Mouse (Mus musculus) embryo, embryonic 11.5 days (tissue): ENCODE measurements at regions not wholly inside any gene's neighbourhood (a gene's known extent, or its start where the extent isn't known, plus 50 kb on each side); places are given as distances from the start of the nearest gene placed in this dataset.
"Not testable (repeated sequence)": the region's sequence is repeated elsewhere in the genome, so short reads cannot be mapped to it uniquely, and the experiment has no call there.

Source experiments
- DNase-seq: peaks from one replicate; pipeline ENCODE4 v3.0.0-alpha.2; 2012; ENCODE audit warnings: low read depth, low spot score

GRCm38 (mm10) chr17:15620746-15621694 lies 56.9 kb upstream of the Prdm9 start:
- DNase-seq = no peak

GRCm38 (mm10) chr17:15622913-15623312 lies 58.8 kb upstream of the Prdm9 start:
- peak; percentile 7 for DNase-seq

- DNase-seq = no peak
These were observed 66.6 kb upstream of the Prdm9 start for GRCm38 (mm10) chr17:15630792-15631191.

GRCm38 (mm10) chr17:15631626-15632025 lies 67.5 kb upstream of the Prdm9 start:
- DNase-seq = no peak

GRCm38 (mm10) chr17:15632090-15632489 lies 67.9 kb upstream of the Prdm9 start:
- DNase-seq = no peak

GRCm38 (mm10) chr17:15639111-15639865 lies 65.5 kb upstream of the Chd1 start:
- DNase-seq = not testable (repeated sequence)

GRCm38 (mm10) chr17:15640776-15641175 lies 64.0 kb upstream of the Chd1 start:
- no peak for DNase-seq

- no peak for DNase-seq
These were observed 63.0 kb upstream of the Chd1 start for GRCm38 (mm10) chr17:15641764-15642163.

GRCm38 (mm10) chr17:15646768-15647167 lies 58.0 kb upstream of the Chd1 start:
- DNase-seq = no peak

- DNase-seq = no peak
These were observed 54.6 kb upstream of the Chd1 start for GRCm38 (mm10) chr17:15650089-15650742.

GRCm38 (mm10) chr17:15651869-15652268 lies 52.9 kb upstream of the Chd1 start:
- DNase-seq = no peak
